Mouse (Mus musculus) kidney, postnatal 25 days (tissue): ENCODE results near the gene Gucy1a1.

Source experiments
- DNase-seq, 2 experiments: peaks; one replicate each; pipeline ENCODE4 v3.0.0; 2021; ENCODE audit warnings: mixed read lengths in 2 of 2

The Gucy1a1 gene

DNA sequence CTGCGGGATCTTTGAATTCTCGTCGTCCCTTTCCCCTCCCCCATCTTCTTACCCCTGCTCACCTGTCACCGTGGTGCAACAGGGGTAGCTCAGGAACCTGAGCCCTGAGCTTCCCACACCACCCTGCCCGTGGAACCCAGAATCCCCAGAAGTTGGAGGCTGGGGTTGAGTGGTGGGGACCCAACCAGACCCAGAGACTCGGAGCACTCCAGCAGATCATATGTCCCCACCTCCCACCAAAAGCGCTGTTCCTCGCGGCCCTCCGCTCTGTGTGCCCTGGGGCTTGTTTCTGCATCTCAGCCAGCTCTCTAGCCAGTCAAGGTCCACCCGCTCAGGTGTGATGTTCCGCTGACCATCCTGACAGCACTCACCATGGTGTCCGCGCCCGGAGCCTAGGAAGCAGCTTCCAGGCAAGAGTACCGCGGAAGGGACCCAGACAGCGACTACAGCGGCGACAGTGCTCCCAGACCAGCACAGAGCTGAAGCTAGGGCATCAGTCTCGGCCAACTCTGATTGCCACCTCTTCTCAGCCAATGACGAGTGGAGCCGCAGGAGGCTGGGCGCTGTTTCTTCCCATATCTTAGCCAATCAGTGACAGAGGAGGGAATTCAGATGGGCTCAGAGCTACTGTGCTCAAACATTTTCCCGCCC is 71.3 kb downstream of the Gucy1a1 start, which contains the start of gene Gucy1b1:
Gene Gucy1b1, minus strand, starts transcription at position 489 of the 651 bp plus-strand sequence.
- DNase-seq: peak; percentile 62 to 84

DNA sequence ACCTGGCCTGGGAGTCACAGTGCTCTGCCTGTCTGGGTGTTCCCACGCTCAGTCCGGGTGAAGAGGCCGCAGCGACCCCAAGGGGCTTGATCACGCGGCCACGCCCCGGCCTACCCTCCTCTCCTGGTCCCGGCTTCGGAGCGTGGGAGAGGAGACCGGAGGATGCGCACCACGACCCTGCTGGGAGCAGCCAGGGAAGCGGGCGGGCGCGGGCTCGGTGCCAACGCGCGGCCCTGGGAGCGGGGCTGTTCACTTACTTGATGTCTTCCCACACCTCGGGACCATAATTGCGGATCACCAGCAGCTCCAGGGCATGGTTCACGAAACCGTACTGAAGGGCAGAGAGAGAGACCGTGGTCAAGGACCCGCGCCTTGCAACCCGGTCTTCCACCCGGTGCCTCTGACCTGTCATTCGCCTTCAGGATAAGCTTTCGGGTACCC is 71.8 kb downstream of the Gucy1a1 start:
- DNase-seq: peak; percentile 25 to 62

- no peak for DNase-seq
Observed at GRCm38 (mm10) chr3:82067830-82068229, 77.8 kb downstream of the Gucy1a1 start.

- no peak for DNase-seq
Observed at GRCm38 (mm10) chr3:82061402-82062180, 84.0 kb downstream of the Gucy1a1 start.

- DNase-seq: no peak
Observed at GRCm38 (mm10) chr3:82057201-82057600, 88.4 kb downstream of the Gucy1a1 start.

- no peak for DNase-seq
Observed at GRCm38 (mm10) chr3:82054283-82054974, 91.2 kb downstream of the Gucy1a1 start.

DNA sequence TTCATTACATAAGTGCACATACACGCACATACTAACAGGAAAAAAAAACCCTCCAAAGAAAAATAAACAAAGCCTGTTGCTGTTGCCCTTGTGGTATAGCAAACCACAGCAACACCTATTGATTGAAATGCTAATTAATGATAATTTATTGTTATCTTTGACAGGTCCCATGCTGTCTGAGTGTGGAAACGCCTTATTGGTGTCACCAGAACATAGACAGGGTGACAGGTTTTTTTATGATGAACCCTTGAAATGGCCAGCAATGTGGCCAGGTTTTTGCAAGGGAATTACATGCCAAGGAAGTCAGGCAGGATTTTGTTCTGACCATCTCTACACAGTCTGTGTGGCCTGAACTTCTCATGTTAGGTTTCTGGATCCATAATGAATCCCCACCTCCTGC is 93.6 kb downstream of the Gucy1a1 start:
- DNase-seq: no peak

GRCm38 (mm10) chr3:82051468-82051867 is 94.1 kb downstream of the Gucy1a1 start:
- DNase-seq: no peak

GRCm38 (mm10) chr3:82048681-82049080 is 96.9 kb downstream of the Gucy1a1 start:
- DNase-seq: no peak

DNA sequence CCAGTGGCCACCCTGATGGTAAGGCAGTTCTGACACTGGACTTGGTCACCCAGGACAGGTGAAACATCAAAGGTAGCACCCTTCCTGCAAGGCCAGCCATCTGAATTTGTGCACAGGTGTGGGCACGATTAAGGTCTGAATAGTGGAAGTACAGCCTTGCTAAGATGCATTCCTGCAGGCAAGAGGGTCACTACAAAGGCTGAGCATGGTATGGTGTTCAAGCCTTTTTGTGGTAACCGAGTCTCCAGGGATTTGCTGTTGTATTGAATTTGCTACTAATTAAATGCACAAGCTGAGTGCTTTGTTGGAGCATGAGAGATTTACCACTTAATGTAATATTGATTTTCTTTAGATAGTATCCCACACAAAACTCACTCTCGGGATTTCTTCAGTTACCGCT is 97.5 kb downstream of the Gucy1a1 start:
- no peak for DNase-seq

GRCm38 (mm10) chr3:82047100-82047753 is 98.4 kb downstream of the Gucy1a1 start:
- DNase-seq: peak; percentile 62 to 68

DNA sequence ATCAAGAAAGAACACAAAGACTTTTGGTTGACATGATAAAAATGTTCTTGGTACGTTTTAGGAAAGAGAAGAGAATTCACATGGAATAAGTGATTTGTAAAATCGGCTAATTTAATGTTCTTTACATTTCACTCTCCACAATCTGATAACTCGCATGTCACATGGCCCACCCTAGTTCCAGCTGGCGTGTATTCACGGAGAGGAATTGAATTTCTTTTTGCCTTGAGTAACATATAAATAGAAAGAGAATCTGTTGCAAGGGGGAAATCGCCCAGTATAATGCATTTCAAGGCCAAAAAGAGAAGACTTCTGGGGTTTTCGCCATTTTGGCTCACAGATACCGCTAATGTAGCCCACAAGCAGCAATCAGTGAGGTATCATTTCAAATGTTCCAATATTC is 99.5 kb downstream of the Gucy1a1 start:
- DNase-seq: no peak

- DNase-seq: no peak
Observed at GRCm38 (mm10) chr3:82044902-82045301, 100.7 kb downstream of the Gucy1a1 start.

DNA sequence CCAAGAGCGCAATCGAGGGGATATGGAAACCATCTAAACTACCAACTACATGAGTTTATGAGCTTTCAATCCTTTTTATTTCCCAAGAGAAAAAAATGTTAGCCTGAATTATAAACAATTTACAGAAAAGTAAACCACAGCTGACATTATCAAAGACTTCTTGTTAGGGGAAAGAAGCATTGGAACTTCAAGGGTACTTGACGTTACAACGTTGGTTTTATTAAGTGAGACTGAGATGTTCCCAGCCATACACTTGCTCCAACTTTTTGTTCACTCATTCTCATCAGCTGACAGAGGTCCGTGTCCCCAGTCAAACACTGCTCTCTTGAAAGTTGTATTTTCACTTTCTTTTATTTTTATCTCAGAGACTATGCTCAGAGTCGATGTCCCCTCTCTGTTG is 101.9 kb downstream of the Gucy1a1 start:
- DNase-seq: no peak
